Mouse (Mus musculus): ENCODE data around the gene Schip1. TPM values are rescaled to one million over a fixed set of nuclear protein-coding genes. Genes with fewer than 3 reads are reported as not detected.

The Schip1 gene
- polyA plus RNA-seq, 1 experiment from 2014 or later = 86.4 TPM

DNA sequence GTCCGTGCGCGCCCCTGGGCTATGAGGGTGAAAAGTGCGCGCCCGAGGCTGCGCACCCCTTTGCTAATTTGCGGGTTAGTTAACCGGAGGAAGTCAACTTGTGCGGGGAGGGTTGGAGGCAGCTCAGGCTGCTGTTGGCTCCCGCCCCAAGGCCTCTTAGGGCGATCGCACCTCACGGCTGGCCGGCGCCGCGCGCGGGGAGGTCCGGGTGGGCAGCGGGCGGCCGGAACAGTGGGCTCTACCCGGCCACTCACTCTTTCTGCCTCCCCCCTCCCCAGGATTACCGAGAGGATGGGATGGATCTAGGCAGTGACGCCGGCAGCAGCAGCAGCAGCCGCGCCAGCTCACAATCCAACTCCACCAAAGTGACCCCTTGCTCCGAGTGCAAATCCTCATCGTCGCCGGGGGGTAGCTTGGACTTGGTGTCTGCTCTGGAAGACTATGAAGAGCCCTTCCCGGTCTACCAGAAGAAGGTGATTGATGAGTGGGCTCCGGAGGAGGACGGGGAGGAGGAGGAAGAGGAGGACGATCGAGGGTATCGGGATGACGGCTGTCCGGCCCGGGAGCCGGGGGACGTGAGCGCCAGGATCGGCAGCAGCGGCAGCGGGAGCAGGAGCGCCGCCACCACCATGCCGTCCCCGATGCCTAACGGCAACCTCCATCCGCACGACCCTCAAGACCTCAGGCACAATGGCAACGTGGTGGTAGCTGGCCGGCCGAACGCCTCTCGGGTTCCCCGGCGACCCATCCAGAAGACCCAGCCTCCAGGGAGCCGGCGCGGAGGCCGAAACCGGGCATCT, 429.9 kb downstream of the Schip1 start:
- Histone ChIP-seq H3K27ac (peak overlapping the region; percentile 91), H3K4me1 (replicated peaks) (peaks cover 45% of the 10 kb centered on the region), H3K27me3 (ENCODE audit: insufficient read depth, poor library complexity, severe bottlenecking) (peaks cover 29% of the 10 kb centered on the region), H3K36me3 (no peaks in the 10 kb centered on the region), H3K9me3 (no peaks in the 10 kb centered on the region), H3K4me3 (peak overlapping the region; percentile 79)
- under 1% methylated on average over 68 of the region's 68 CpGs for WGBS
- DNase-seq (ENCODE audit: low spot score) = peak; percentile 68

GRCm38 (mm10) chr3:68495096-68495735, 430.6 kb downstream of the Schip1 start:
- peak; percentile 66 for DNase-seq (ENCODE audit: low spot score)
- Histone ChIP-seq H3K27me3 (ENCODE audit: insufficient read depth, poor library complexity, severe bottlenecking) (peaks cover 29% of the 10 kb centered on the region), H3K9me3 (no peaks in the 10 kb centered on the region), H3K4me1 (replicated peaks) (peaks cover 45% of the 10 kb centered on the region), H3K36me3 (no peaks in the 10 kb centered on the region), H3K4me3 (peak overlapping the region; percentile 79), H3K27ac (peak overlapping the region; percentile 91)
- under 1% methylated on average over 38 of the region's 38 CpGs for WGBS

DNA sequence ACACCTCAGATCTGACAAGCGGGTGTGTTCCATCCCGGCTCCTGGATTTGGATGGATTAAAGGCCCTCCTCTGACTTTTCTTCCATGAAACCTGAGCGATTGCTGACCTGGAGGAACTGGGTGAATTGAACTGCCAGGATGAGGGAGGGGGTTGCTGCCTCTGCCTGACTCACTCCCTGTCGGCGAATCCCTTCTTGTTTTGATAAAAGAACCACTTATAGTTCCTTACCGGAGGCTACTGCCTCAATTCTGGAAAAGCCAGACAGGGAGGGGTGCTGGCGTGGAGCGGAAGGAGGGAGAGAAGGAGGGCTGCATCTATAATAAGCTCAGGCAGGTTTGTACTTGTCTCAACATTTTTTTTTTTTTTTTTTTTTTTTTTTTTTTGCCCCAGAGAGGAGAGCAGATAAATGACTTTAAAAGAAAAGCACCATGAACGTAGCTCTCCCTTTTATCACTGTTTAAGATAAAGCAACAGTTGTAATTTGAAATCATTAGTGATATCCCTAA, 431.2 kb downstream of the Schip1 start:
- H3K4me3 ChIP-seq = peak overlapping the region; percentile 79
- no peaks in the 10 kb centered on the region for H3K36me3 ChIP-seq
- peaks cover 29% of the 10 kb centered on the region for H3K27me3 ChIP-seq (ENCODE audit: insufficient read depth, poor library complexity, severe bottlenecking)
- peak; percentile 40 for DNase-seq (ENCODE audit: low spot score)
- 3% methylated on average over 9 of the region's 9 CpGs for WGBS
- peaks cover 44% of the 10 kb centered on the region for H3K4me1 ChIP-seq (replicated peaks)
- peak overlapping the region; percentile 91 for H3K27ac ChIP-seq
- no peaks in the 10 kb centered on the region for H3K9me3 ChIP-seq

- Histone ChIP-seq H3K36me3 (no peaks in the 10 kb centered on the region), H3K4me1 (replicated peaks) (peaks cover 38% of the 10 kb centered on the region), H3K27ac (no peak overlapping the region), H3K4me3 (peak overlapping the region; percentile 79), H3K27me3 (ENCODE audit: insufficient read depth, poor library complexity, severe bottlenecking) (peaks cover 23% of the 10 kb centered on the region), H3K9me3 (no peaks in the 10 kb centered on the region)
- WGBS = 70% methylated on average over 6 of the region's 6 CpGs
- DNase-seq (ENCODE audit: low spot score) = no peak
Observed at GRCm38 (mm10) chr3:68496513-68496912, 431.9 kb downstream of the Schip1 start.

DNA sequence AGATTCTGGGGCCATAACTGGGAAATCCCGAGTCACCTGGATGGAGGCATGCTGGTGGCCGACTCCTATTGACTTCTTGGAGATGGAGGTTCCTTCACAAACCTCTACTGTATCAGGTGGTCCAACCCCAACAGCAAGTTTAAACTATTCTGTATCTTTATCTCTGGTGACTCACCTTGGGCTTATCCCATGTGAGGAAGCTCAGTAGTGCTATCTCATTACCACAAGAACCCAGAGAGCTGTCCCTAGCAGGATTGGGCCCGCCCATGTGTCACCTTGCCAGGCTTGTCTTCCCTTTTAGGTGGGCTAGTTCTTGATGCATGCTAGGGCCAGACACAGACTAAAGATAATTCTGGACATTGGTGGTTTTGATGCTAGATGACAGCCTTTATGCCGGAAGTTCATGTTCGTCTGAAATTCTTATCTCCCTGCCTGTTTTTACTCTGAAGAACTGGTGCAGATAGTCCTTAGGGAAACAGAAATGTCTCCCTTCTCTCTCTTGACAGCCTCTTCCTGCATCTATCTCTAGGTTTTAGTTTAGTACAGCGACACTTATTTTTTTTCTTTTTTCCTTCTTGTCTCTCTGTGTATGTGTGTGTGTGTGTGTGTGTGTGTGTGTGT, 435.0 kb downstream of the Schip1 start:
- H3K27ac ChIP-seq = no peak overlapping the region
- DNase-seq (ENCODE audit: low spot score) = no peak
- H3K27me3 ChIP-seq (ENCODE audit: insufficient read depth, poor library complexity, severe bottlenecking) = peaks cover 5% of the 10 kb centered on the region; the same call in 1 of the 2 replicates
- H3K4me3 ChIP-seq = no peak overlapping the region
- H3K4me1 ChIP-seq (replicated peaks) = peaks cover 19% of the 10 kb centered on the region
- H3K36me3 ChIP-seq = no peaks in the 10 kb centered on the region
- 85% methylated on average over 6 of the region's 6 CpGs for WGBS
- no peaks in the 10 kb centered on the region for H3K9me3 ChIP-seq

- peaks cover 5% of the 10 kb centered on the region; the same call in 1 of the 2 replicates for H3K4me1 ChIP-seq (replicated peaks)
- no peak overlapping the region for H3K27ac ChIP-seq
- H3K27me3 ChIP-seq (ENCODE audit: insufficient read depth, poor library complexity, severe bottlenecking) = no peaks in the 10 kb centered on the region
- no peak for DNase-seq (ENCODE audit: low spot score)
- 83% methylated on average over 3 of the region's 3 CpGs for WGBS
- H3K9me3 ChIP-seq = no peaks in the 10 kb centered on the region
- no peaks in the 10 kb centered on the region for H3K36me3 ChIP-seq
- no peak overlapping the region for H3K4me3 ChIP-seq
Observed at GRCm38 (mm10) chr3:68504838-68505237, 440.2 kb downstream of the Schip1 start.

DNA sequence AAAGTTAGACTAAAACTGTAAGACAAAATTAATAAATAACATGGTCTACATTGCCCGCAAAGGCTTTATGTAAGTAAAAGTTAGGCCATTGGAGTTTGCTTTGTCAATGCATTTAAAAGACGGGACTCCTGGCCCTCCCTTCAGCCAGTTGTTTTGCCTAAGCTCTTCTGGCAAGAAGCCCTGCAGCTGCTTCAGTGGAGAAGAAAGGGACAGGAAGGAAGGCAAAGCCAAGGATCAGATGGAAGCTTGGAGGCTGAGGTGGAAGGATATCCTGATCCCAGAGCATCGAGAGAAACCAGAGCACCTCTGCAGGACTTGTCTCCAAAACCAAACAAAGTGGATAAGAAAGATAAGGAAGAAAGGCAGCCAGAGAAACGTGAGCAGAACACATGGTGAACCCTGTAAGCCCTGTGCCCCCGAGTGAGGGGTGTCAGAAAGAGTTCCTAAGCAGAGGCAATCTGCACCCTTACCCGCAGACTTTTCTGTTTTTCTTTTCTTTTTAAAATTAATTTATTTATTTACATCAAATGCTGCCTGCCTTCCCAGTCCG, 442.2 kb downstream of the Schip1 start:
- 70% methylated on average over 7 of the region's 7 CpGs for WGBS
- H3K4me3 ChIP-seq = no peak overlapping the region
- no peak for DNase-seq (ENCODE audit: low spot score)
- no peaks in the 10 kb centered on the region for H3K36me3 ChIP-seq
- no peaks in the 10 kb centered on the region for H3K9me3 ChIP-seq
- peaks cover 5% of the 10 kb centered on the region; the same call in 1 of the 2 replicates for H3K4me1 ChIP-seq (replicated peaks)
- no peaks in the 10 kb centered on the region for H3K27me3 ChIP-seq (ENCODE audit: insufficient read depth, poor library complexity, severe bottlenecking)
- H3K27ac ChIP-seq = no peak overlapping the region

- H3K27ac ChIP-seq = no peak overlapping the region
- no peaks in the 10 kb centered on the region for H3K27me3 ChIP-seq (ENCODE audit: insufficient read depth, poor library complexity, severe bottlenecking)
- 72% methylated on average over 6 of the region's 6 CpGs for WGBS
- H3K4me1 ChIP-seq (replicated peaks) = peaks cover 12% of the 10 kb centered on the region
- H3K9me3 ChIP-seq = no peaks in the 10 kb centered on the region
- no peak overlapping the region for H3K4me3 ChIP-seq
- no peaks in the 10 kb centered on the region for H3K36me3 ChIP-seq
- no peak for DNase-seq (ENCODE audit: low spot score)
Observed at GRCm38 (mm10) chr3:68508629-68509028, 444.0 kb downstream of the Schip1 start.

- no peaks in the 10 kb centered on the region for H3K27me3 ChIP-seq (ENCODE audit: insufficient read depth, poor library complexity, severe bottlenecking)
- H3K4me3 ChIP-seq = no peak overlapping the region
Observed at GRCm38 (mm10) chr3:68510872-68511271, 446.3 kb downstream of the Schip1 start.

GRCm38 (mm10) chr3:68511744-68512143, 447.1 kb downstream of the Schip1 start:
- Histone ChIP-seq H3K9me3 (no peaks in the 10 kb centered on the region), H3K4me1 (replicated peaks) (peaks cover 24% of the 10 kb centered on the region), H3K27ac (no peak overlapping the region), H3K27me3 (ENCODE audit: insufficient read depth, poor library complexity, severe bottlenecking) (no peaks in the 10 kb centered on the region), H3K4me3 (no peak overlapping the region), H3K36me3 (no peaks in the 10 kb centered on the region)
- DNase-seq (ENCODE audit: low spot score) = no peak
- WGBS = 88% methylated on average over 4 of the region's 4 CpGs

More at GRCm38 (mm10) chr3:68510872-68511271, 446.3 kb downstream of the Schip1 start:
- Histone ChIP-seq H3K4me1 (replicated peaks) (peaks cover 24% of the 10 kb centered on the region), H3K9me3 (no peaks in the 10 kb centered on the region), H3K36me3 (no peaks in the 10 kb centered on the region), H3K27ac (no peak overlapping the region)
- DNase-seq (ENCODE audit: low spot score) = no peak
- 82% methylated on average over 5 of the region's 5 CpGs for WGBS

- no peaks in the 10 kb centered on the region for H3K9me3 ChIP-seq
- no peaks in the 10 kb centered on the region for H3K27me3 ChIP-seq (ENCODE audit: insufficient read depth, poor library complexity, severe bottlenecking)
- H3K36me3 ChIP-seq = no peaks in the 10 kb centered on the region
- no peak for DNase-seq (ENCODE audit: low spot score)
- WGBS = 83% methylated on average over 11 of the region's 11 CpGs
- peaks cover 24% of the 10 kb centered on the region for H3K4me1 ChIP-seq (replicated peaks)
- H3K4me3 ChIP-seq = no peak overlapping the region
- no peak overlapping the region for H3K27ac ChIP-seq
Observed at GRCm38 (mm10) chr3:68512327-68512726, 447.7 kb downstream of the Schip1 start.

DNA sequence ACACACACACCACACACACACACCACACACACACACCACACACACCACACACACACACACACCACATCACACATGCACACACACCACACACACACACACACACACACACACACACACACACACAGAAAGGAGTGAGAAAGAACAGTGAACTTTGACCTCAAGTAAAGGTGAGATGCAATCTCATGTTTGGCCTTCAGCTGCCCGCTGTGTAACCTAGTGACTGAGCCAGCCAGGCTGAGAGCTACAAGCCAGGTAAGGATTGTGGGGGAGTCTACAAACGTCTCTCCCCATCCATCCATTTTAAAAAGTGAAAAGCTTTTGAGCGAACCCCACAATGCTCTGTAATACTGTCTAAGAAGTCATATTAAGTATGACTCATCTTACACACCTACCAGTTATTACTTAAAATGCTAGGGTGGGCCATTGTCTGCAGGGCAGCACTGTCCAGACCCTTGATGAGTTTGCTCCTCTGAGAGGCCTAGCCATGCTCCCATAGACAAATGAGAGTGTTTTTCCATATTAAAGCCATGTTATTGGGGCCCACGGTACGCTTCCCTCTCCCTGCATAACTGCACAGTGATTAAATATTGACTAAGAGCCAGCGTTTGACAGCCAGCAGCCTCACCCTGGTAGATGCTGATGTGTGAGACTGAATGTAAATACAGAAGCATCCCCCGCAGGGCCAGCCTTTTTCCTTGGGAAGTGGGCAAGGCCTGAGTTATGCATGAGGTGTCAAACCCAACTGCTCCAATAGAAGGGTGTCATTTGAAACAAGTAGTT, 448.9 kb downstream of the Schip1 start:
- DNase-seq (ENCODE audit: low spot score) = no peak
- Histone ChIP-seq H3K9me3 (no peaks in the 10 kb centered on the region), H3K27ac (peak overlapping the region; percentile 35; the same call in 1 of the 2 replicates), H3K27me3 (ENCODE audit: insufficient read depth, poor library complexity, severe bottlenecking) (no peaks in the 10 kb centered on the region), H3K4me3 (no peak overlapping the region), H3K36me3 (no peaks in the 10 kb centered on the region), H3K4me1 (replicated peaks) (peaks cover 22% of the 10 kb centered on the region)
- 61% methylated on average over 7 of the region's 7 CpGs for WGBS
